ENCODE assay signal across 28 mouse cellular contexts in the genomic region with DNA sequence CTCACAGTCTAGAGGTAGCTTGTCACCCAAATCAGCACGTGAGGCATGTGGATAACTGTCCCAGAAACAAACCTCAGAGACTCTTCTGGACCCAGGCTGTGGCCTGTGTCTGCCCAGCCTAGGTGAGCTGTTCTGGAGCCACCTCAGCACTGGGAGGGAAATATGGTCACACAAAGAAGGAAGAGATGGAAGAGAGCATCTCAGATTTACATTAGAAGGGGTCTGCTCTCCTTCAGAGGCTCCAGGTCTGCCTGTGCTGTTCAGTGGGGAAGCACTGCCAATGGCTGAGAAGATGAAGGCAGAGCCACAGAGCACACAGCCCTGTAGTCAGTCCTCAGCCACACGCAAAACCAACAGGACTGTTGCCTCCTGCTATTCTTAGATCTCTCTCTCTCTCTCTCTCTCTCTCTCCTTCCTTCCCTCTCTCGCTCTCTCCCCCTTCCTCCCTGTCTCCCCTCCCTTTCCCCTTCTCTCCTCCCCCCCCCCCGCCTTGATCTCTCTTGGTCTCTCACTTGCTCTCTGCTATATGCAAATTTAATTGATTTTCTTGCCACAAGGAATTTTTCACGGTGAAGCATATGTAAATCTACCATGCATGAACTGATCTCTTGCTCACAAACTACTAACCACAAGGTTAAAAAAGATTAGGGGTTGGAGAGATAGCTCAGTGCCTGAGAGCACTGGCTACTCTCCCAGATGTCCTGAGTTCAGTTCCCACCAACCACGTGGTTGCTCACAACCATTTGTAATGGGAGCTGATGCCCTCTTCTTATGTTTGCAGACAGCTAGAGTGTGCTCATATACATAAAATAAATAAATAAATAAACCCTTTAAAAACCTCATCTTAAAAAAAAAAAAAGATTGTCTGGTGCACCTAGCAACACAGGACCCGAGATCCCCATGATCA. TPM values are rescaled to one million over a fixed set of nuclear protein-coding genes. Genes with fewer than 3 reads are reported as not detected.
DNase-seq lines count a peak whose midpoint lies in the region; TF ChIP-seq lines count a peak whose summit lies in the region.
"Had no signal": no experiment of that assay in that cellular context is flagged by ENCODE, and none has a peak within 500 bp of the region (broad histone marks: within the 10 kb centered on the region; RNA-seq: fewer than 3 reads in every experiment).

No protein-coding gene starts in this region.

- H3K27ac ChIP-seq in heart, embryonic 10.5 days = no peak overlapping the region
- H3K27ac ChIP-seq: embryonic facial prominence, embryonic 12.5 days; forebrain, embryonic 12.5 days; heart, adult 2 months; heart, embryonic 13.5 days; hindbrain, embryonic 13.5 days; hindbrain, postnatal 0 days had no signal

- TF ChIP-seq CTCF in brain, embryonic 14.5 days (IDR thresholded peaks at IDR 0.05; ENCODE audit: borderline replicate concordance, extremely low read depth, insufficient read depth, insufficient read length) = no peak

- no peak for TF ChIP-seq POLR2A in brain, embryonic 14.5 days (IDR thresholded peaks at IDR 0.05; ENCODE audit: borderline replicate concordance, extremely low read depth, insufficient read depth, insufficient read length, poor library complexity, severe bottlenecking)

- H3K36me3 ChIP-seq in heart, embryonic 10.5 days = no peaks in the 10 kb centered on the region
- H3K36me3 ChIP-seq: embryonic facial prominence, embryonic 12.5 days; forebrain, embryonic 12.5 days; G1E; heart, embryonic 13.5 days; hindbrain, embryonic 13.5 days had no signal

- no peaks in the 10 kb centered on the region for H3K9me3 ChIP-seq in heart, embryonic 10.5 days
- H3K9me3 ChIP-seq: embryonic facial prominence, embryonic 12.5 days; forebrain, embryonic 12.5 days; G1E; heart, embryonic 13.5 days; hindbrain, embryonic 13.5 days had no signal

- H3K4me1 ChIP-seq in heart, embryonic 10.5 days = 0 out of 2 replicates have a peak, but pooled peaks cover 5% of the 10 kb centered on the region
- H3K4me1 ChIP-seq: embryonic facial prominence, embryonic 12.5 days; forebrain, embryonic 12.5 days; hindbrain, embryonic 13.5 days had no signal

- DNase-seq in heart, embryonic 10.5 days (ENCODE audit: low spot score) = peak; percentile 56
- no peak for DNase-seq in heart, postnatal 14 days
- DNase-seq in spleen, postnatal 36 days (ENCODE audit: low spot score in 2 of 2) = peak; percentile 35 to 49
- DNase-seq in spleen, postnatal 10 days (ENCODE audit: low spot score in 2 of 2) = no peak
- DNase-seq in brain, embryonic 14.5 days (ENCODE audit: low read depth) = peak; percentile 11
- DNase-seq in retina, postnatal 1 day = peak; percentile 12
- no peak for DNase-seq in cerebellum, postnatal 14 days
- DNase-seq in embryo, embryonic 10 days (ENCODE audit: low spot score) = no peak
- DNase-seq: adrenal gland, adult 8-10 months; adrenal gland, postnatal 36 days; cerebellum, adult 11-12 months; cerebellum, adult 9-10 months; cerebellum, postnatal 36 days; embryo, embryonic 11 days; gastrocnemius, postnatal 10 days; heart, adult 2 months; heart, postnatal 4 days had no signal

- intact Hi-C loops in heart, postnatal 14 days (cut with DNase I) = no loop called here

- 63% methylated on average over 7 of the region's 7 CpGs for WGBS in heart, embryonic 10.5 days

- H3K4me3 ChIP-seq in heart, embryonic 10.5 days = no peak overlapping the region
- H3K4me3 ChIP-seq: embryonic facial prominence, embryonic 12.5 days; forebrain, embryonic 12.5 days; heart, adult 2 months; heart, embryonic 13.5 days; hindbrain, embryonic 13.5 days had no signal

- H3K27me3 ChIP-seq in heart, embryonic 10.5 days (ENCODE audit: insufficient read depth, poor library complexity, severe bottlenecking) = peaks cover 3% of the 10 kb centered on the region; the same call in 1 of the 2 replicates
- H3K27me3 ChIP-seq: embryonic facial prominence, embryonic 12.5 days; forebrain, embryonic 12.5 days; heart, embryonic 13.5 days; hindbrain, embryonic 13.5 days had no signal

RNA-seq across cellular contexts. Expression of gene Fcrl1, which starts 5.9 kb away (rescaled TPM):
- polyA plus RNA-seq in heart, embryonic 10.5 days (2016; fragmentation: Nextera tagmentation; extraction: Ambion mirVana) = not detected in 2 replicates
- total RNA-seq in heart, postnatal 14 days (2021) = under 1 TPM in 1 of 2 experiments, not detected in 1; 0.27 TPM
- 0.07 TPM in 1 of 2 replicates, not detected in the other for polyA plus RNA-seq in brain, embryonic 14.5 days (2012; rRNA removed)
- total RNA-seq: gastrocnemius, postnatal 10 days; heart, postnatal 4 days had no signal
- polyA plus RNA-seq: forebrain, embryonic 12.5 days; forebrain, embryonic 16.5 days; G1E; hindbrain, postnatal 0 days had no signal

RNA-seq across cellular contexts. Expression of gene Cd5l, which starts 24.4 kb away (rescaled TPM):
- not detected in 2 replicates for polyA plus RNA-seq in heart, embryonic 10.5 days (2016; fragmentation: Nextera tagmentation; extraction: Ambion mirVana)
- 1 to 10 TPM; 1.5 to 3.0 TPM for total RNA-seq in heart, postnatal 14 days (2021)
- polyA plus RNA-seq in brain, embryonic 14.5 days (2012; rRNA removed) = 0.14 and 0.36 TPM in 2 replicates
- total RNA-seq: gastrocnemius, postnatal 10 days; hindbrain, postnatal 0 days had no signal
- polyA plus RNA-seq: forebrain, embryonic 12.5 days; forebrain, embryonic 16.5 days; frontal cortex, adult 2 months; G1E; heart, embryonic 13.5 days; hindbrain, embryonic 13.5 days had no signal

RNA-seq across cellular contexts. Expression of gene Fcrl5, which starts 53.5 kb away (rescaled TPM):
- polyA plus RNA-seq in heart, embryonic 10.5 days (2016; fragmentation: Nextera tagmentation; extraction: Ambion mirVana) = not detected in 2 replicates
- total RNA-seq in heart, postnatal 14 days (2021) = not detected
- not detected in 2 replicates for polyA plus RNA-seq in brain, embryonic 14.5 days (2012; rRNA removed)
- total RNA-seq: adrenal gland, adult 8-10 months; adrenal gland, postnatal 36 days; gastrocnemius, postnatal 10 days; gastrocnemius, postnatal 4 days; heart, postnatal 4 days; hindbrain, postnatal 0 days had no signal
- polyA plus RNA-seq: embryonic facial prominence, embryonic 12.5 days; forebrain, embryonic 12.5 days; forebrain, embryonic 16.5 days; frontal cortex, adult 2 months; G1E; heart, embryonic 13.5 days; heart, postnatal 0 days; hindbrain, embryonic 13.5 days; hindbrain, postnatal 0 days; intestine, embryonic 14.5 days had no signal

Comparison
In these comparisons a context has a peak if more than half of its experiments do, and no peak if none do; other contexts are left out.
1. DNase-seq: peak in heart, embryonic 10.5 days (single experiment), spleen, postnatal 36 days (2 of 2), brain, embryonic 14.5 days (single experiment) and retina, postnatal 1 day (single experiment); none in heart, postnatal 14 days (0 of 2), spleen, postnatal 10 days (0 of 2), cerebellum, postnatal 14 days (0 of 2) and embryo, embryonic 10 days (single experiment).